Mouse (Mus musculus) cerebral cortex, adult 2 months (tissue): ENCODE measurements around the gene Ccdc87.

Experiments
- WGBS: fragments of 180-500 bp; shearing (Covaris S2); methylation state at CpG from one replicate; pipeline ENCODE4 v1.1.7; 2018; 5-methylcytosine and 5-hydroxymethylcytosine counted together

The Ccdc87 gene

GRCm38 (mm10) chr19:4838526-4839140 is 533 bp upstream of the Ccdc87 start:
- WGBS, result 15% methylated on average over 10 of the region's 10 CpGs

GRCm38 (mm10) chr19:4840848-4841247 is 1.7 kb downstream of the Ccdc87 start:
- WGBS, result 83% methylated on average over 9 of the region's 9 CpGs

- WGBS, result 68% methylated on average over 2 of the region's 2 CpGs
Observed at GRCm38 (mm10) chr19:4842611-4843010, 3.4 kb downstream of the Ccdc87 start.

GRCm38 (mm10) chr19:4845846-4846245 is 6.7 kb downstream of the Ccdc87 start:
- WGBS, result 74% methylated on average over 2 of the region's 2 CpGs

- 39% methylated on average over 7 of the region's 7 CpGs for WGBS
Observed at GRCm38 (mm10) chr19:4847490-4847889, 8.3 kb downstream of the Ccdc87 start.

GRCm38 (mm10) chr19:4849800-4850199 is 10.6 kb downstream of the Ccdc87 start:
- WGBS, result 63% methylated on average over 4 of the region's 4 CpGs

GRCm38 (mm10) chr19:4850281-4850680 is 11.1 kb downstream of the Ccdc87 start:
- 50% methylated on average over 5 of the region's 5 CpGs for WGBS

- 3% methylated on average over 45 of the region's 45 CpGs for WGBS
Observed at GRCm38 (mm10) chr19:4854552-4855469, 15.6 kb downstream of the Ccdc87 start, which contains the start of gene Ctsf. TSS of gene Ctsf (plus strand) at chr19:4855130.

GRCm38 (mm10) chr19:4855470-4855820 is 16.3 kb downstream of the Ccdc87 start:
- WGBS, result 2% methylated on average over 14 of the region's 14 CpGs

GRCm38 (mm10) chr19:4855951-4856350 is 16.8 kb downstream of the Ccdc87 start:
- WGBS, result 62% methylated on average over 4 of the region's 4 CpGs

- WGBS, result 51% methylated on average over 6 of the region's 6 CpGs
Observed at GRCm38 (mm10) chr19:4859081-4859480, 19.9 kb downstream of the Ccdc87 start.

- WGBS, result 74% methylated on average over 6 of the region's 6 CpGs
Observed at GRCm38 (mm10) chr19:4863048-4863447, 23.9 kb downstream of the Ccdc87 start.

- WGBS, result 21% methylated on average over 17 of the region's 17 CpGs
Observed at GRCm38 (mm10) chr19:4865147-4865546, 26.0 kb downstream of the Ccdc87 start.

GRCm38 (mm10) chr19:4874613-4875012 is 35.4 kb downstream of the Ccdc87 start:
- WGBS, result 74% methylated on average over 1 of the region's 1 CpGs

- WGBS, result 71% methylated on average over 4 of the region's 4 CpGs
Observed at GRCm38 (mm10) chr19:4876241-4876640, 37.1 kb downstream of the Ccdc87 start.

- WGBS, result 70% methylated on average over 3 of the region's 3 CpGs
Observed at GRCm38 (mm10) chr19:4876755-4877154, 37.6 kb downstream of the Ccdc87 start.

GRCm38 (mm10) chr19:4877785-4878184 is 38.6 kb downstream of the Ccdc87 start, which contains the start of gene Actn3:
TSS of gene Actn3 (minus strand) at chr19:4877909.
- WGBS, result 9% methylated on average over 17 of the region's 17 CpGs

GRCm38 (mm10) chr19:4878405-4879323 is 39.5 kb downstream of the Ccdc87 start, which contains the start of gene Zdhhc24:
TSS of gene Zdhhc24 (plus strand) at chr19:4878668.
- whole genome bisulfite sequencing, result 1% methylated on average over 52 of the region's 52 CpGs

GRCm38 (mm10) chr19:4879324-4879703 is 40.1 kb downstream of the Ccdc87 start:
- 62% methylated on average over 10 of the region's 10 CpGs for WGBS

GRCm38 (mm10) chr19:4883961-4884360 is 44.8 kb downstream of the Ccdc87 start:
- WGBS, result 84% methylated on average over 4 of the region's 4 CpGs

- 88% methylated on average over 10 of the region's 10 CpGs for WGBS
Observed at GRCm38 (mm10) chr19:4889791-4890190, 50.6 kb downstream of the Ccdc87 start.

- WGBS, result 84% methylated on average over 3 of the region's 3 CpGs
Observed at GRCm38 (mm10) chr19:4891798-4892197, 52.6 kb downstream of the Ccdc87 start.
